ENCODE assay signal across 16 mouse cellular contexts in the genomic region with DNA sequence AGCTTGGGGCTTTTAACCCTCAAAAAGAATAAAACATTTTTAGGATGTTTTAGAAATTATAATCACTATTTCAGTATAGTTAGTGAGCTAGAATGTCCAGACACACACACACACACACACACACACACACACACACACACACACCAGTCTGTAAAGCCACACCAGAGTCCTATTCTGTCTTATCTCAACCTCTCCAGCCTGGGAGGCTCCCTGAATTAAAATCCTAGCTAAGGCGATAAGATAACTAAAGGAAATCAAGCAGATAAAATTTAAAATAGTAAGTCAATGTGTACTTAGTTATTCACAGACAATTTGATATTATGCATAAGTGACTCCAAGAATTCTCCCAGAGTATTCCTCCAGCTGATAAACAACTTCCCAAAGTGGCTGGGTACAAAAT.
"Had no signal": no experiment of that assay in that cellular context is flagged by ENCODE, and none has a peak within 500 bp of the region (broad histone marks: within the 10 kb centered on the region; RNA-seq: fewer than 3 reads in every experiment).

No protein-coding gene starts in this region.

- H3K4me3 ChIP-seq: neural tube, embryonic 13.5 days; neural tube, embryonic 15.5 days; stomach, embryonic 15.5 days had no signal

- H3K9me3 ChIP-seq: neural tube, embryonic 13.5 days; neural tube, embryonic 15.5 days; stomach, embryonic 15.5 days had no signal

- H3K27ac ChIP-seq: neural tube, embryonic 13.5 days; neural tube, embryonic 15.5 days; stomach, embryonic 15.5 days; stomach, postnatal 0 days had no signal

- H3K4me2 ChIP-seq: neural tube, embryonic 13.5 days; neural tube, embryonic 15.5 days; stomach, embryonic 15.5 days had no signal

- H3K36me3 ChIP-seq: neural tube, embryonic 13.5 days; neural tube, embryonic 15.5 days; stomach, embryonic 15.5 days had no signal

- H3K9ac ChIP-seq: neural tube, embryonic 13.5 days; neural tube, embryonic 15.5 days; stomach, embryonic 15.5 days had no signal

- H3K27me3 ChIP-seq: neural tube, embryonic 13.5 days; neural tube, embryonic 15.5 days; stomach, embryonic 15.5 days had no signal

- DNase-seq: retina, postnatal 1 day; right cerebral cortex, adult 18-20 months; right cerebral cortex, postnatal 14 days; right cerebral cortex, postnatal 25 days; right cerebral cortex, postnatal 4 days; spleen, adult 18-20 months; thymus, adult 18-20 months; thymus, adult 2 months; thymus, postnatal 14 days; thymus, postnatal 25 days; thymus, postnatal 36 days; thymus, postnatal 4 days had no signal

- H3K4me1 ChIP-seq: neural tube, embryonic 13.5 days; neural tube, embryonic 15.5 days; stomach, embryonic 15.5 days had no signal
